Mouse (Mus musculus): ENCODE data around the gene Mef2d.

- TF ChIP-seq CTCF (IDR thresholded peaks at IDR 0.05; ENCODE audit: borderline replicate concordance, insufficient read depth, low read length): no peak
- no peak for TF ChIP-seq POLR2A (IDR thresholded peaks at IDR 0.05; ENCODE audit: low read depth, low read length)
Measured at GRCm38 (mm10) chr3:88208226-88208720, 66.1 kb downstream of the Mef2d start.
